Mouse (Mus musculus) limb, embryonic 11.5 days (tissue): ENCODE results near the gene Atf4. TPM values are rescaled to one million over a fixed set of nuclear protein-coding genes. Genes with fewer than 3 reads are reported as not detected.

Experiments
- ATAC-seq: fragments of 200-750 bp; cut with Nextera tagmentation; 2 replicates; pipeline ENCODE4 v1.8.0; 2017; ENCODE audit warnings: low read depth; ENCODE audit not compliant: insufficient number of reproducible peaks, low FRiP score, low TSS enrichment
- DNase-seq: peaks from one replicate; pipeline ENCODE4 v3.0.0-alpha.2; 2015; ENCODE audit warnings: low spot score
- H3K27ac ChIP-seq: fragments of 300-500 bp; sonication (generic); replicated peaks from 2 replicates; pipeline ENCODE4 v1.5.1; 2014; ENCODE audit warnings: low read depth, mild to moderate bottlenecking, low read length
- H3K27me3 ChIP-seq: fragments of 300-500 bp; sonication (generic); 2 replicates; pipeline ENCODE4 v1.6.1; 2014; ENCODE audit warnings: mild to moderate bottlenecking, low read length, mixed read lengths; ENCODE audit not compliant: control insufficient read depth, insufficient read depth
- H3K36me3 ChIP-seq: fragments of 300-500 bp; sonication (generic); 2 replicates; pipeline ENCODE4 v1.6.1; 2014; ENCODE audit warnings: mild to moderate bottlenecking, low read length, moderate library complexity, mixed read lengths; ENCODE audit not compliant: control insufficient read depth, insufficient read depth
- H3K4me1 ChIP-seq: fragments of 300-500 bp; sonication (generic); 2 replicates; pipeline ENCODE4 v1.6.1; 2014; ENCODE audit warnings: low read length, mixed read lengths; ENCODE audit not compliant: control insufficient read depth, insufficient read depth
- H3K4me2 ChIP-seq: fragments of 300-500 bp; sonication (generic); 2 replicates; pipeline ENCODE4 v1.6.1; 2014; ENCODE audit warnings: low read depth, mild to moderate bottlenecking, moderate library complexity; ENCODE audit not compliant: severe bottlenecking
- H3K4me3 ChIP-seq: fragments of 300-500 bp; sonication (generic); 2 replicates; pipeline ENCODE4 v1.5.1; 2014; ENCODE audit warnings: low read depth, low read length
- H3K9ac ChIP-seq: fragments of 300-500 bp; sonication (generic); 2 replicates; pipeline ENCODE4 v1.6.1; 2014; ENCODE audit warnings: mild to moderate bottlenecking, low read length
- H3K9me3 ChIP-seq: fragments of 300-500 bp; sonication (generic); 2 replicates; pipeline ENCODE4 v1.6.1; 2016; ENCODE audit warnings: low read length; ENCODE audit not compliant: control insufficient read depth
- WGBS: fragments of 180-500 bp; shearing (Covaris S2); extraction: QIAGEN DNeasy Blood & Tissue Kit; methylation state at CpG from one replicate; pipeline ENCODE4 v1.1.7; 2014; 5-methylcytosine and 5-hydroxymethylcytosine counted together
- polyA plus RNA-seq: library from polyadenylated mRNA; unstranded; fragments of >200 nt; fragmentation: Nextera tagmentation; extraction: Ambion mirVana; gene quantifications from 2 replicates; pipeline ENCODE4 v1.2.1, GENCODE M21; 2014

The Atf4 gene
- polyA plus RNA-seq, 1 experiment from 2014 or later: 125 TPM

DNA sequence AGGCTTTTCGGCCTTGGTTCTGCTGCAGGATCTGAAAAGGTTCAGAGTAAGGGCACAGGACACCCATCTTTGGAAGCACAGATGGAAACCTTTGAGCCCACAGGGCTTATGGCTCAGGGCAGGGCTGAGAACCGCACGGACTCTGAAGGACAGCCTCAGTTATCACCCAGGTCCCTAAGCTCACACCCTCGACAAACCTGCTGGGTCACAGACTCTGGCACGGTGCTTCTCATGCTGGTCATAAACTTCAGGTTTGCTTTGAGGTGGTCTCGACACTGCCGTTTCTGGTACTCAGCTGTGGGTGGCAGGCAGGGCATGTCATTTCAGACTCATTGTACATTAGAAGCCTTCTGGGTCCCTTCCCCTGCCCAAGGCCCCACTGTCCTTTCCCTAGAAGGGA lies 6.1 kb downstream of the Atf4 start:
- Histone ChIP-seq H3K4me3 (no peak overlapping the region), H3K36me3 (peaks cover 24% of the 10 kb centered on the region; the same call in 1 of the 2 replicates)
- WGBS: 77% methylated on average over 7 of the region's 7 CpGs

GRCm38 (mm10) chr15:80263610-80264575 lies 8.9 kb downstream of the Atf4 start, which contains the start of gene Rps19bp1:
Rps19bp1 (minus strand) TSS chr15:80264315.
- H3K4me3 ChIP-seq: peak within 1 kb of the TSS; percentile 72
- H3K4me2 ChIP-seq: peak within 1 kb of the TSS; percentile 73
- H3K9me3 ChIP-seq: no peaks in the 10 kb centered on the region
- peaks cover 6% of the 10 kb centered on the region for H3K4me1 ChIP-seq
- WGBS: 1% methylated on average over 66 of the region's 66 CpGs
- ATAC-seq: peak; percentile 81
- DNase-seq: peak; percentile 95
- H3K27ac ChIP-seq: peak within 1 kb of the TSS; percentile 3; the same call in 1 of the 2 replicates
- peak within 1 kb of the TSS; percentile 67 for H3K9ac ChIP-seq
- 0 out of 2 replicates have a peak, but pooled peaks cover 5% of the 10 kb centered on the region for H3K36me3 ChIP-seq
- no peaks in the 10 kb centered on the region for H3K27me3 ChIP-seq

More for the DNA sequence above, 6.1 kb downstream of the Atf4 start:
- Histone ChIP-seq H3K4me1 (peaks cover 15% of the 10 kb centered on the region), H3K27me3 (no peaks in the 10 kb centered on the region), H3K9ac (no peak overlapping the region), H3K27ac (no peak overlapping the region), H3K4me2 (no peak overlapping the region), H3K9me3 (no peaks in the 10 kb centered on the region)
- no peak for DNase-seq
- no peak for ATAC-seq

DNA sequence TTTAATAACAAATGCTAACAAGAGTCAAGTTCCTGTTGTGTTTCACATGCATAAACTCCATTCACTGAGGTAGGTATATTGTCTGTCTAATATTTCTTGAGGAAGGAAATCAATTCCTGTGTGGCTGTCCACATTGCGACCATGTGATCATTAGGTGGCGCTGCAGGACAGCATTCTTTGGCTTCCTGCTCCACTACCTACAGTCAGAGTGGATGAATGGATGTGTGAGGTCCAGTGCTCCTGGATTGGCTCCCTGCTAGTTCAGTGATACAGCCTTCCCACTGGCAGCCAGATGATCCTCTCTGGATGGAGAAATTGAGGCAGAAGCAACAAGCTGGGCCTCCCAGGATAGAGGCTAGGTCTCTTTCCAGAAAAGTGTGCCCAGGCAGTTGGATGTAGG lies 11.3 kb downstream of the Atf4 start:
- Histone ChIP-seq H3K9ac (no peak overlapping the region), H3K27ac (no peak overlapping the region), H3K4me2 (no peak overlapping the region), H3K4me3 (no peak overlapping the region), H3K9me3 (no peaks in the 10 kb centered on the region), H3K4me1 (peaks cover 6% of the 10 kb centered on the region), H3K27me3 (no peaks in the 10 kb centered on the region), H3K36me3 (no peaks in the 10 kb centered on the region)
- WGBS: 2% methylated on average over 2 of the region's 2 CpGs
- ATAC-seq (no peak), DNase-seq (peak; percentile 83)

- Histone ChIP-seq H3K27ac (no peak overlapping the region), H3K9me3 (no peaks in the 10 kb centered on the region), H3K4me2 (no peak overlapping the region), H3K4me3 (no peak overlapping the region), H3K4me1 (no peaks in the 10 kb centered on the region), H3K36me3 (no peaks in the 10 kb centered on the region), H3K9ac (no peak overlapping the region), H3K27me3 (no peaks in the 10 kb centered on the region)
- WGBS: 76% methylated on average over 3 of the region's 3 CpGs
- DNase-seq: no peak
- ATAC-seq: no peak
These were observed 16.9 kb downstream of the Atf4 start for GRCm38 (mm10) chr15:80271858-80272396.

- Histone ChIP-seq H3K4me2 (no peak overlapping the region), H3K4me1 (no peaks in the 10 kb centered on the region), H3K36me3 (no peaks in the 10 kb centered on the region), H3K27ac (no peak overlapping the region), H3K4me3 (no peak overlapping the region), H3K9ac (no peak overlapping the region), H3K27me3 (no peaks in the 10 kb centered on the region), H3K9me3 (no peaks in the 10 kb centered on the region)
- WGBS: 39% methylated on average over 9 of the region's 9 CpGs
- ATAC-seq (no peak), DNase-seq (no peak)
These were observed 22.1 kb downstream of the Atf4 start for GRCm38 (mm10) chr15:80277107-80277506.

GRCm38 (mm10) chr15:80277625-80278024 lies 22.6 kb downstream of the Atf4 start:
- Histone ChIP-seq H3K4me2 (no peak overlapping the region), H3K9me3 (no peaks in the 10 kb centered on the region), H3K27me3 (no peaks in the 10 kb centered on the region), H3K36me3 (no peaks in the 10 kb centered on the region), H3K4me1 (no peaks in the 10 kb centered on the region), H3K27ac (no peak overlapping the region), H3K9ac (no peak overlapping the region), H3K4me3 (no peak overlapping the region)
- ATAC-seq (no peak), DNase-seq (peak; percentile 93)
- 2% methylated on average over 6 of the region's 6 CpGs for WGBS

DNA sequence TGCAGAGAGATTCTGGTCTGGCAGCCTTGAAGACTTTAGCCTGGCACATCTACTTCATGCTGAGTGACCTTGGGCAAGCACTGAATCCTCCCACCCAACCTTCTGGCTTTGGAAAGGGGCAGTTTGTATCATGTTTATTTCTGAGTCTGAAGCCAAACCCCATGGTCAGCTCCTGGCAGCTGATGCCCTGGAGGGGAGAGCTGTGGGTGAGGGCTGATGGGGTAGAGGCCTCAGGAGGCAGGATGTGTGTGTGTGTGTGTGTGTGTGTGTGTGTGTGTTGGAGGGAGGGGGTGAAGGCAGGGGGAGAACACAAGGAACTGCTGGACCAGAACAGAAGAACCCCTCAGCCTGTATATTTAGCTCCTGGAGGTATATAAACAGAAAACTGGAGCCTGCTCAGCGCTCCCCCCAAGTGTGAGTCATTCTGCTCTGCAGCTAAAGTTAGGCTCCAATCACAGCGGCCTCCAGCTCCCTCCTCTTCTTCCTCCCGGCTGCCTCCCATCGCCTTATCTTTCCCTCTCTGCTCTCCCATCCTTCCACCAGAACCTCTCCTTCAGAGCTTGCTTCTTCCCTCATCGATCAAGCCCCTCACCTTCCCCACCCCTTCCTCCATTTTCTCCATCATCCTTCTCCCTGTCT lies 23.3 kb downstream of the Atf4 start:
- Histone ChIP-seq H3K9ac (no peak overlapping the region), H3K36me3 (no peaks in the 10 kb centered on the region), H3K27me3 (no peaks in the 10 kb centered on the region), H3K27ac (no peak overlapping the region), H3K4me1 (no peaks in the 10 kb centered on the region), H3K9me3 (no peaks in the 10 kb centered on the region), H3K4me3 (no peak overlapping the region), H3K4me2 (no peak overlapping the region)
- ATAC-seq: no peak
- no peak for DNase-seq
- WGBS: 84% methylated on average over 5 of the region's 5 CpGs

DNA sequence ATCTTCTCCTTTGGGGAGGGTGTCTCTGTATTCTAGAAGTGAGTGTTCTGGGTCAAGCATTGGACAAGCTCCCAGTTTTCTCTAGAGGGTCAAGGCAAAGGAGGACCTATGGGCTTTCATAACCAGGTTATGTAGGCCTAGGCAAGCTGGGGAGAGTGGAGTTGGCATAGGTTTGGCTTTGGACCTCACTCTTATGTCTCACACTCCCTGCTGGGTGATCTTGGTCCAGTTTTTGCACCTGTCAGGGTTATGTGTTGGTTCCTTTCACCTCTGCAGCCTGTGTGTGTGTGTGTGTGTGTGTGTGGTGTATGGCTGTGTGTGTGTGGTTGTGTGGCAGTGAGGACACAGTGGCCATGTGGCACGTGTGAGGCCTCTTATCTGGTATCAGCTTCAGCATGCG lies 24.1 kb downstream of the Atf4 start:
- Histone ChIP-seq H3K4me1 (no peaks in the 10 kb centered on the region), H3K36me3 (no peaks in the 10 kb centered on the region), H3K9me3 (no peaks in the 10 kb centered on the region), H3K27ac (no peak overlapping the region), H3K4me3 (no peak overlapping the region), H3K9ac (no peak overlapping the region), H3K27me3 (no peaks in the 10 kb centered on the region), H3K4me2 (no peak overlapping the region)
- no peak for DNase-seq
- WGBS: 84% methylated on average over 2 of the region's 2 CpGs
- no peak for ATAC-seq
